Mouse (Mus musculus): ENCODE measurements around the gene Gas2l3.

Gas2l3 gene

GRCm38 (mm10) chr10:89443623-89444151 is at the start of gene Gas2l3:
TSS of gene Gas2l3 (minus strand) at chr10:89443967.
- peak; percentile 97 for DNase-seq (ENCODE audit: low read depth, low spot score)

- DNase-seq (ENCODE audit: low read depth, low spot score): no peak
Measured at GRCm38 (mm10) chr10:89491321-89491720, 47.6 kb upstream of the Gas2l3 start.

GRCm38 (mm10) chr10:89490250-89490649 is 46.5 kb upstream of the Gas2l3 start:
- no peak for DNase-seq (ENCODE audit: low read depth, low spot score)

- DNase-seq (ENCODE audit: low read depth, low spot score): no peak
Measured at GRCm38 (mm10) chr10:89489459-89489858, 45.7 kb upstream of the Gas2l3 start.

- no peak for DNase-seq (ENCODE audit: low read depth, low spot score)
Measured at GRCm38 (mm10) chr10:89486995-89487742, 43.4 kb upstream of the Gas2l3 start.

GRCm38 (mm10) chr10:89484907-89485306 is 41.1 kb upstream of the Gas2l3 start:
- DNase-seq (ENCODE audit: low read depth, low spot score): no peak

- DNase-seq (ENCODE audit: low read depth, low spot score): no peak
Measured at GRCm38 (mm10) chr10:89483812-89484602, 40.2 kb upstream of the Gas2l3 start.

GRCm38 (mm10) chr10:89483113-89483512 is 39.3 kb upstream of the Gas2l3 start:
- DNase-seq (ENCODE audit: low read depth, low spot score): no peak

- DNase-seq (ENCODE audit: low read depth, low spot score): no peak
Measured at GRCm38 (mm10) chr10:89482142-89482681, 38.4 kb upstream of the Gas2l3 start.

- DNase-seq (ENCODE audit: low read depth, low spot score): no peak
Measured at GRCm38 (mm10) chr10:89481638-89482037, 37.9 kb upstream of the Gas2l3 start.

GRCm38 (mm10) chr10:89478766-89479165 is 35.0 kb upstream of the Gas2l3 start:
- no peak for DNase-seq (ENCODE audit: low read depth, low spot score)

GRCm38 (mm10) chr10:89470596-89471353 is 27.0 kb upstream of the Gas2l3 start:
- DNase-seq (ENCODE audit: low read depth, low spot score): peak; percentile 83

GRCm38 (mm10) chr10:89464760-89465405 is 21.1 kb upstream of the Gas2l3 start:
- DNase-seq (ENCODE audit: low read depth, low spot score): no peak

GRCm38 (mm10) chr10:89462890-89463289 is 19.1 kb upstream of the Gas2l3 start:
- DNase-seq (ENCODE audit: low read depth, low spot score): no peak

- DNase-seq (ENCODE audit: low read depth, low spot score): peak; percentile 92
Measured at GRCm38 (mm10) chr10:89461856-89462507, 18.2 kb upstream of the Gas2l3 start.

- DNase-seq (ENCODE audit: low read depth, low spot score): no peak
Measured at GRCm38 (mm10) chr10:89460972-89461371, 17.2 kb upstream of the Gas2l3 start.

GRCm38 (mm10) chr10:89458770-89459169 is 15.0 kb upstream of the Gas2l3 start:
- DNase-seq (ENCODE audit: low read depth, low spot score): no peak

GRCm38 (mm10) chr10:89453794-89454193 is 10.0 kb upstream of the Gas2l3 start:
- DNase-seq (ENCODE audit: low read depth, low spot score): no peak

GRCm38 (mm10) chr10:89453068-89453641 is 9.4 kb upstream of the Gas2l3 start:
- peak; percentile 70 for DNase-seq (ENCODE audit: low read depth, low spot score)

- DNase-seq (ENCODE audit: low read depth, low spot score): no peak
Measured at GRCm38 (mm10) chr10:89450411-89450810, 6.6 kb upstream of the Gas2l3 start.
